Mouse (Mus musculus): ENCODE measurements around the gene Bsg.

GRCm38 (mm10) chr10:79675346-79676035 lies 28.8 kb upstream of the Bsg start:
- TF ChIP-seq TAL1 (IDR thresholded peaks at IDR 0.05; ENCODE audit: low read length) (no peak), GATA1 (IDR thresholded peaks at IDR 0.05; ENCODE audit: low read length) (no peak)

All from erythroblast, embryonic 14.5 days (primary cell).